Mouse (Mus musculus) neural tube, embryonic 14.5 days (tissue): Measurements from ENCODE around the gene Dtd2. TPM values are rescaled to one million over a fixed set of nuclear protein-coding genes. Genes with fewer than 3 reads are reported as not detected.

Experiments used
- ATAC-seq: fragments of 200-750 bp; cut with Nextera tagmentation; 2 replicates; pipeline ENCODE4 v1.8.0; 2017; ENCODE audit warnings: low read depth, mild to moderate bottlenecking, moderate TSS enrichment, moderate library complexity
- H3K27ac ChIP-seq: fragments of 300-500 bp; sonication (generic); 2 replicates; pipeline ENCODE4 v1.5.1; 2014; ENCODE audit warnings: low read depth, mild to moderate bottlenecking, control low read depth, low read length, moderate library complexity, mixed read lengths
- H3K27me3 ChIP-seq: fragments of 300-500 bp; sonication (generic); 2 replicates; pipeline ENCODE4 v1.6.1; 2014; ENCODE audit warnings: low read length; ENCODE audit not compliant: control insufficient read depth, insufficient read depth
- H3K36me3 ChIP-seq: fragments of 300-500 bp; sonication (generic); 2 replicates; pipeline ENCODE4 v1.6.1; 2014; ENCODE audit warnings: low read length, mixed read lengths; ENCODE audit not compliant: control insufficient read depth, insufficient read depth
- H3K4me1 ChIP-seq: fragments of 300-500 bp; sonication (generic); 2 replicates; pipeline ENCODE4 v1.6.1; 2014; ENCODE audit warnings: low read length; ENCODE audit not compliant: control insufficient read depth, insufficient read depth
- H3K4me2 ChIP-seq: fragments of 300-500 bp; sonication (generic); 2 replicates; pipeline ENCODE4 v1.6.1; 2014; ENCODE audit warnings: mild to moderate bottlenecking, low read depth, low read length, control low read depth
- H3K4me3 ChIP-seq: fragments of 300-500 bp; sonication (generic); 2 replicates; pipeline ENCODE4 v1.5.1; 2014; ENCODE audit warnings: low read depth, low read length, control low read depth, mixed read lengths
- H3K9ac ChIP-seq: fragments of 300-500 bp; sonication (generic); replicated peaks from 2 replicates; pipeline ENCODE4 v1.6.1; 2014; ENCODE audit warnings: low read depth, mild to moderate bottlenecking, control low read depth, low read length, mixed read lengths
- H3K9me3 ChIP-seq: fragments of 300-500 bp; sonication (generic); 2 replicates; pipeline ENCODE4 v1.6.1; 2016; ENCODE audit warnings: low read length; ENCODE audit not compliant: control insufficient read depth
- whole genome bisulfite sequencing: fragments of 180-500 bp; shearing (Covaris S2); extraction: QIAGEN DNeasy Blood & Tissue Kit; methylation state at CpG from one replicate; pipeline ENCODE4 v1.1.7; 2014; 5-methylcytosine and 5-hydroxymethylcytosine counted together
- polyA plus RNA-seq: library from polyadenylated mRNA; unstranded; fragments of >200 nt; fragmentation: Nextera tagmentation; extraction: Ambion mirVana; gene quantifications from 2 replicates; pipeline ENCODE4 v1.2.1, GENCODE M21; 2014

Gene Dtd2
- polyA plus RNA-seq, 1 experiment from 2014 or later, result 23.2 TPM

GRCm38 (mm10) chr12:51939848-51940247 lies 66.5 kb downstream of the Dtd2 start:
- H3K4me3 ChIP-seq, result no peak overlapping the region
- WGBS, result 88% methylated on average over 4 of the region's 4 CpGs
- no peaks in the 10 kb centered on the region for H3K9me3 ChIP-seq
- H3K4me2 ChIP-seq, result no peak overlapping the region
- ATAC-seq, result no peak
- no peak overlapping the region for H3K9ac ChIP-seq
- no peaks in the 10 kb centered on the region for H3K36me3 ChIP-seq
- H3K27ac ChIP-seq, result no peak overlapping the region
- no peaks in the 10 kb centered on the region for H3K27me3 ChIP-seq
- H3K4me1 ChIP-seq, result no peaks in the 10 kb centered on the region

Other genes with a start within 250 kb of the Dtd2 start
- gene Hectd1, start 177.0 kb downstream of the Dtd2 start, polyA plus RNA-seq, result 48.9 and 50.5 TPM in 2 replicates
- gene Heatr5a, start 35.2 kb downstream of the Dtd2 start, polyA plus RNA-seq, result 9.1 and 10.7 TPM in 2 replicates
- not detected in 2 replicates for gene Gpr33, start 21.6 kb upstream of the Dtd2 start, polyA plus RNA-seq
- gene Nubpl, start 91.2 kb upstream of the Dtd2 start, polyA plus RNA-seq, result 6.3 and 7.4 TPM in 2 replicates